Mouse (Mus musculus): Measurements from ENCODE around the gene Gm45799. TPM values are rescaled to one million over a fixed set of nuclear protein-coding genes. Genes with fewer than 3 reads are reported as not detected.
A peak's percentile ranks its signal among the peaks of the same experiment; 100 is the strongest.

Gm45799 gene
- total RNA-seq, 1 experiment, result 9.2 TPM

DNA sequence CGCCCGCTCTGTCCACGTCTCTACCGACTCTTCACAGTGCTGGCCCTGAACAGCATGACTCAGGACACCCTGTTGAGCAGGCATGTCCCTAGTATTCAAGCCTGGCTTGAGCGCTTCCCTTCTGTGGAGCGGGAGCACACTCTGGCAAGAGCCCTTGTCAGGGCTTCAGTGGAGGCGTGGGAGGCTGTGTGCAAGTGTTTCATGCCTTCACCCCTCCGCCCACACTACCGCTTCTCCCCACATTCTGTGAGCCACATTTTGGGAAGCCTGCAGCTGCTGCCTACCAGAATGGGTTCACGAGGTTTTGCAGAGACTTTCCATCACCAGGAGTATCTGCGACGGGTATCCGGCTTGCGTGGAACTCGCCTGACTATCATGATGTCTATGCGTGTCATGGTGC is 62.8 kb downstream of the Gm45799 start:
- peak overlapping the region; percentile 6 to 30; a peak in 1 of 4 replicates for H3K4me3 ChIP-seq (ENCODE audit: insufficient read depth in 1 of 2, low read depth in 1 of 2, low read length in 2 of 2, poor library complexity in 1 of 2, severe bottlenecking in 1 of 2)
- in situ Hi-C loops (cut with MboI; ENCODE audit: low sequenced_read_pairs in 2 of 2, unreplicated experiment in 2 of 2), result no loop called here
- no peak overlapping the region for H3K9ac ChIP-seq (ENCODE audit: insufficient read depth, low read depth, low read length, poor library complexity, severe bottlenecking)
- no peak overlapping the region for H3K27ac ChIP-seq (ENCODE audit: insufficient read depth, low read depth, low read length, poor library complexity, severe bottlenecking)
- H3K36me3 ChIP-seq (ENCODE audit: control insufficient read depth, insufficient read depth, low read length, poor library complexity, severe bottlenecking), result no peaks in the 10 kb centered on the region
- no peak for DNase-seq (ENCODE audit: low read depth, low spot score)
- no peaks in the 10 kb centered on the region for H3K4me1 ChIP-seq (ENCODE audit: control insufficient read depth in 2 of 2, insufficient read depth in 2 of 2, low read length in 2 of 2, poor library complexity in 1 of 2)
- no peak for TF ChIP-seq CHD2 (IDR thresholded peaks at IDR 0.05; ENCODE audit: low read depth, low read length)
- no peak for TF ChIP-seq ZNF384 (IDR thresholded peaks at IDR 0.05; ENCODE audit: low read depth, low read length)
- TF ChIP-seq MAFK (IDR thresholded peaks at IDR 0.05; ENCODE audit: insufficient read depth, low read depth, low read length), result no peak
- no peaks in the 10 kb centered on the region for H3K9me3 ChIP-seq (ENCODE audit: control insufficient read depth, insufficient read depth, low read depth, low read length)

DNA sequence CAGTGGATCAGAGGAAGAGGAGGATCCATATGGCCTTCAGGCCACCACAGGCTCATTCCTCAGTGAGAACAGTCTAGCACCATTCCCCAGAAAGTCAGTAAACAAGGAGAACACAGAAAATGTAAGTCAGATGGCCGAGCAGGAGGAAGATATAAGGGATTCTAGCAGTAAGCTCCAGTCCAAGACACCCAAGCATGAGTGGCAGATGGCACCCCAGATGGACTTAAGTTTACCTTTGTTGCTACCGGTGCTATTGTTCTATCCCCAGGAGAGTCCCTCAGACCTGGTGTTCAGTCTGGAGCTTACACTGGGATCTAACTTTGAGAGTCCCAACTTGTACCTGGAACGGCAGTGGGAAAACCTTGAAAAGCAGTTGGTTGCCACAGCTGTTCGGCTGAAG is 63.5 kb downstream of the Gm45799 start:
- Histone ChIP-seq H3K9ac (ENCODE audit: insufficient read depth, low read depth, low read length, poor library complexity, severe bottlenecking) (no peak overlapping the region), H3K36me3 (ENCODE audit: control insufficient read depth, insufficient read depth, low read length, poor library complexity, severe bottlenecking) (no peaks in the 10 kb centered on the region), H3K4me3 (ENCODE audit: insufficient read depth in 1 of 2, low read depth in 1 of 2, low read length in 2 of 2, poor library complexity in 1 of 2, severe bottlenecking in 1 of 2) (no peak overlapping the region), H3K9me3 (ENCODE audit: control insufficient read depth, insufficient read depth, low read depth, low read length) (no peaks in the 10 kb centered on the region), H3K27ac (ENCODE audit: insufficient read depth, low read depth, low read length, poor library complexity, severe bottlenecking) (no peak overlapping the region), H3K4me1 (ENCODE audit: control insufficient read depth in 2 of 2, insufficient read depth in 2 of 2, low read length in 2 of 2, poor library complexity in 1 of 2) (no peaks in the 10 kb centered on the region)
- TF ChIP-seq ZC3H11A (IDR thresholded peaks at IDR 0.05; ENCODE audit: borderline replicate concordance, low read depth, low read length) (no peak), HCFC1 (IDR thresholded peaks at IDR 0.05; ENCODE audit: borderline replicate concordance, insufficient read depth, low read length) (no peak), CHD2 (IDR thresholded peaks at IDR 0.05; ENCODE audit: low read depth, low read length) (no peak), MAFK (IDR thresholded peaks at IDR 0.05; ENCODE audit: insufficient read depth, low read depth, low read length) (no peak), ZNF384 (IDR thresholded peaks at IDR 0.05; ENCODE audit: low read depth, low read length) (no peak)
- in situ Hi-C loops (cut with MboI; ENCODE audit: low sequenced_read_pairs in 2 of 2, unreplicated experiment in 2 of 2), result no loop called here
- DNase-seq (ENCODE audit: low read depth, low spot score), result no peak

DNA sequence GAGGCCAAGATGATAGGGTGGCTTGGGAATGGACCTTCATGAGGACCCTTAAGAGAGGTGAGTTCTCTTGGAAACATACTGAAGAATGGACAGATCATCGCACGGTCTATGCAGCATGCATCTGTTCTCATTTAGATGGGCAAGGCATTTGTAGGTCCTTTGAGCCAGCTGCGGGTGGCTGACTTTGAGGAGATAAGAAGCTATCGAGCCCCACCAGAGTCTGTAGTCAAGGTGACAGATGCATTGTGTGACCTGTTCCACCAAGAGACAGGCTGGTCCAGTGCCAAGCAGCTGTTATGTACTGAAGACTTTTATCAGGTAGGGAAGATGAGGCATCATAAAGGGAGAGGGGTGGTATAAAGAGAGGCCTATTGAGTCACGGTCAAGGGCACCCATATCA is 68.4 kb downstream of the Gm45799 start:
- no peak for DNase-seq (ENCODE audit: low read depth, low spot score)
- no peaks in the 10 kb centered on the region for H3K36me3 ChIP-seq (ENCODE audit: control insufficient read depth, insufficient read depth, low read length, poor library complexity, severe bottlenecking)
- in situ Hi-C loops (cut with MboI; ENCODE audit: low sequenced_read_pairs in 2 of 2, unreplicated experiment in 2 of 2), result no loop called here
- TF ChIP-seq CHD2 (IDR thresholded peaks at IDR 0.05; ENCODE audit: low read depth, low read length), result no peak
- no peak for TF ChIP-seq MAFK (IDR thresholded peaks at IDR 0.05; ENCODE audit: insufficient read depth, low read depth, low read length)
- H3K27ac ChIP-seq (ENCODE audit: insufficient read depth, low read depth, low read length, poor library complexity, severe bottlenecking), result no peak overlapping the region
- no peaks in the 10 kb centered on the region for H3K4me1 ChIP-seq (ENCODE audit: control insufficient read depth in 2 of 2, insufficient read depth in 2 of 2, low read length in 2 of 2, poor library complexity in 1 of 2)
- no peak overlapping the region for H3K9ac ChIP-seq (ENCODE audit: insufficient read depth, low read depth, low read length, poor library complexity, severe bottlenecking)
- H3K9me3 ChIP-seq (ENCODE audit: control insufficient read depth, insufficient read depth, low read depth, low read length), result no peaks in the 10 kb centered on the region
- H3K4me3 ChIP-seq (ENCODE audit: insufficient read depth in 1 of 2, low read depth in 1 of 2, low read length in 2 of 2, poor library complexity in 1 of 2, severe bottlenecking in 1 of 2), result no peak overlapping the region

DNA sequence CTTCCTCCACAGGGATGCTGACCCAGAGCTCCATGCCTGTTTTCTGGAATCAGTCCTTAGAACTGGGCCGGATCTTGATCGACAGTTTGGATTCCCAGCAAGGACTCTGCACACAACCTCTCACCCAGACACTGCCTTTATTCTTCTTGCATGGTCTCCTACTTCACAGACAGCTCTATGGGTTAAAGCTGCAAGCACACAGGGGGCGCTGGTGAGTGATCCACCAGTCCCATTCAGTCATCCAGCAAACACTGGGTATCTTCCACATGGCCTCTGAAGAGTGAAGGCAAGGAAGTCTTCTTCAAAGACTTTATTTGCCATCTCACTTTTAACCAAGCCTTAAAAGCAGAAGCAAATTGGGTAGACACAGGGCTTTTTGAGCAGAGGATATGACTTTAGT is 75.0 kb downstream of the Gm45799 start:
- no peak overlapping the region for H3K9ac ChIP-seq (ENCODE audit: insufficient read depth, low read depth, low read length, poor library complexity, severe bottlenecking)
- DNase-seq (ENCODE audit: low read depth, low spot score), result no peak
- TF ChIP-seq ZC3H11A (IDR thresholded peaks at IDR 0.05; ENCODE audit: borderline replicate concordance, low read depth, low read length) (no peak), ZNF384 (IDR thresholded peaks at IDR 0.05; ENCODE audit: low read depth, low read length) (no peak), CHD2 (IDR thresholded peaks at IDR 0.05; ENCODE audit: low read depth, low read length) (no peak), MAFK (IDR thresholded peaks at IDR 0.05; ENCODE audit: insufficient read depth, low read depth, low read length) (no peak), HCFC1 (IDR thresholded peaks at IDR 0.05; ENCODE audit: borderline replicate concordance, insufficient read depth, low read length) (no peak)
- no peak overlapping the region for H3K27ac ChIP-seq (ENCODE audit: insufficient read depth, low read depth, low read length, poor library complexity, severe bottlenecking)
- no peaks in the 10 kb centered on the region for H3K4me1 ChIP-seq (ENCODE audit: control insufficient read depth in 2 of 2, insufficient read depth in 2 of 2, low read length in 2 of 2, poor library complexity in 1 of 2)
- H3K9me3 ChIP-seq (ENCODE audit: control insufficient read depth, insufficient read depth, low read depth, low read length), result no peaks in the 10 kb centered on the region
- no peak overlapping the region for H3K4me3 ChIP-seq (ENCODE audit: insufficient read depth in 1 of 2, low read depth in 1 of 2, low read length in 2 of 2, poor library complexity in 1 of 2, severe bottlenecking in 1 of 2)
- in situ Hi-C loops (cut with MboI; ENCODE audit: low sequenced_read_pairs in 2 of 2, unreplicated experiment in 2 of 2), result no loop called here
- H3K36me3 ChIP-seq (ENCODE audit: control insufficient read depth, insufficient read depth, low read length, poor library complexity, severe bottlenecking), result no peaks in the 10 kb centered on the region

DNA sequence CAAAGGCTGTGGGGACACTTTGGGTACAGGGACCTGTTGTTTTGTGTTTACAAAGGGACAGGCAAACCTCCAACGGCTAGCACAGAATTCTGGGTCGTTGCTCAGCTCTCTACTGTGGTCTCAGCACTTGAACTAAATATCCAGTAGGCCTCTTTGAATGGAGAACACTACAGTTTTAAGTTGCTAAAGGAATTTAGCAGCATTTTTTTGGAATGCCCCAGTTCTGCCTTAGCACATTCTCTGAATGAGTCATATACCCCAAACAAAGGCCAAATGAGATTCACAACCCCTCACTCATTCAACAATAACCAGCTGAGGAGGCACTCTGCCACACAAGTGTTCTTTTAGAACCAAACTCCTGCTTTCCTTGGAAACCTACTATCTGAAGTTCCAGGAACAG is 81.6 kb downstream of the Gm45799 start:
- no peaks in the 10 kb centered on the region for H3K9me3 ChIP-seq (ENCODE audit: control insufficient read depth, insufficient read depth, low read depth, low read length)
- no peak overlapping the region for H3K9ac ChIP-seq (ENCODE audit: insufficient read depth, low read depth, low read length, poor library complexity, severe bottlenecking)
- no peak for DNase-seq (ENCODE audit: low read depth, low spot score)
- no peaks in the 10 kb centered on the region; a peak in 1 of 4 replicates for H3K4me1 ChIP-seq (ENCODE audit: control insufficient read depth in 2 of 2, insufficient read depth in 2 of 2, low read length in 2 of 2, poor library complexity in 1 of 2)
- in situ Hi-C loops (cut with MboI; ENCODE audit: low sequenced_read_pairs in 2 of 2, unreplicated experiment in 2 of 2), result no loop called here
- no peaks in the 10 kb centered on the region for H3K36me3 ChIP-seq (ENCODE audit: control insufficient read depth, insufficient read depth, low read length, poor library complexity, severe bottlenecking)
- H3K4me3 ChIP-seq (ENCODE audit: insufficient read depth in 1 of 2, low read depth in 1 of 2, low read length in 2 of 2, poor library complexity in 1 of 2, severe bottlenecking in 1 of 2), result no peak overlapping the region
- H3K27ac ChIP-seq (ENCODE audit: insufficient read depth, low read depth, low read length, poor library complexity, severe bottlenecking), result no peak overlapping the region
- TF ChIP-seq ZC3H11A (IDR thresholded peaks at IDR 0.05; ENCODE audit: borderline replicate concordance, low read depth, low read length) (no peak), CHD2 (IDR thresholded peaks at IDR 0.05; ENCODE audit: low read depth, low read length) (no peak), MAFK (IDR thresholded peaks at IDR 0.05; ENCODE audit: insufficient read depth, low read depth, low read length) (no peak), ZNF384 (IDR thresholded peaks at IDR 0.05; ENCODE audit: low read depth, low read length) (no peak), HCFC1 (IDR thresholded peaks at IDR 0.05; ENCODE audit: borderline replicate concordance, insufficient read depth, low read length) (no peak)
